Mouse (Mus musculus) right cerebral cortex, postnatal 25 days (tissue): ENCODE data around the gene Agap1.

Source experiments
- DNase-seq: peaks from one replicate; pipeline ENCODE4 v3.0.0; 2022

The Agap1 gene

DNA sequence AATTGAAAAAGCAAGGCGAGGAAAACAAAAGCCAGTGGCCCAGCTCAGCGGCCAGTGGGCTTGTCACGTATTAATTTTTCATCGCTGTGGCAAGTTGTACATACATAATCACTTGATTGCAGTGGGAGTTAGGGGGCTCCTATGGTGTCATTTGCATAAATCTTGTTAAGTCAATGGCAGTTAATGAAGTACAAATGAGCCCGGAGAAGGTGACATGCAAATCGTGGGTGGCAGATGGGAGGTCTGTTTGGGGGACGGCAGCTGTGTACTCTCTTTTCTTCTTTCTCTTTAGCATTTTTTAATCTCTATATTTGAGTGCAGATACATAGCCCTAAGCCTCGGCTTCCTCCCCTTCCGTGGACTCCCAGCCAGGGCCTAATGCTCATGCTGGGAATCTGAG lies 220.1 kb downstream of the Agap1 start:
- no peak for DNase-seq

DNA sequence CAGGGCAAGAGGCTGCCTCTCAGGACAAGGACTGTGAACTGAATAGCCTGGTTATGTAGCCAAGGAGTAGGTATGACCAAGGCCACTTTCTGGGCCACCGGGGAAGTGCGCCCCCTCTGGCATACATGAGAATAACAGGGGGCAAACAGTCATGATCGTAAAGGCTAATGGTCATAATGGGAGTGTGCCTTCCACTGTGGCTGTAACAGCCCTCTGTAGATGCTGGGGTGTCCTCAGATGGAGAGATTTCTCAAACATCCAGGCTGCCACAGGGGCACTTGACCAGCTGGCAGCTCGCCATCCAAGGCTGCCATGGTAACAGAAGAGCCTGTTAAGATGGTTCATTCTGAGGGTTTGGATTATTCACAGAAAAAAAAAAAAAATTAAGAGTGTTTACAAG lies 221.8 kb downstream of the Agap1 start:
- no peak for DNase-seq

DNA sequence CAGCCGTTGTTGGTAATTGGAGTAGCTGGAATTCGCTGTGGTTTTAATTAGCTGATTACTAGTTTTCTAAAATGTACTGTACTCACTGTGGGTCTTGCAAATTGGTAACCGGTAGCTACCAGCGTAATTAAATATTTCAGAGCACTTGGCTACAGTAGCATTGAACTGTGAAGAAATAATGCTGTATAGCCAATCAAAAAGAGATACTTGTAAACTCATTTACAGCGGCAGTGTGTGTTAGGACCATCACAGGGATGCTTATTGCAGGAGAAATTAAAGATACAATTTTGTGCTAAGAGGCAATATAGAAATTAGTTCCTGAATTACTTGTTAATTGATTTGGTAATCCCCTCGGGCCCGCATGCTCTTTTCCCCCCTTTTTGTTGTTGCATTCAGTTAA lies 226.1 kb downstream of the Agap1 start:
- no peak for DNase-seq

DNA sequence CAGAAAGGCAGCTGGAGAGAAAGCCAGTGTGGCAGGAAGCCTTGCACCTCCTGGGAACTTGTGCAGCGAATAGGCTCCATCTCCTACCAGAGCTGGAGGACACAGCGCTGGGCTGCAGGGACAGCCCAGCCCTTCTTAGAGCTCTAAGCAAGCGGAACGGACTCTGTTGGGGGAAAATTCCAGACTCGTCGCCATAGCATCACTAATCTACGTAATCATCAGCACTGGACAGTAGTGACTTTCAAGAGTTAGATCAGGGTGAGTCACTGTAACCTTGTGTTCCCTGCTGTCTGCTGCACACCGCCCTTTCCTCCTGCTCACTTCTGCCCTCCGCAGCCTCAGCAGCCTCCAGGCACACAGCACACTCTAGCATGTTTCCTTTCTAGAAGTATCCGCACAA lies 234.3 kb downstream of the Agap1 start:
- DNase-seq, result no peak

DNA sequence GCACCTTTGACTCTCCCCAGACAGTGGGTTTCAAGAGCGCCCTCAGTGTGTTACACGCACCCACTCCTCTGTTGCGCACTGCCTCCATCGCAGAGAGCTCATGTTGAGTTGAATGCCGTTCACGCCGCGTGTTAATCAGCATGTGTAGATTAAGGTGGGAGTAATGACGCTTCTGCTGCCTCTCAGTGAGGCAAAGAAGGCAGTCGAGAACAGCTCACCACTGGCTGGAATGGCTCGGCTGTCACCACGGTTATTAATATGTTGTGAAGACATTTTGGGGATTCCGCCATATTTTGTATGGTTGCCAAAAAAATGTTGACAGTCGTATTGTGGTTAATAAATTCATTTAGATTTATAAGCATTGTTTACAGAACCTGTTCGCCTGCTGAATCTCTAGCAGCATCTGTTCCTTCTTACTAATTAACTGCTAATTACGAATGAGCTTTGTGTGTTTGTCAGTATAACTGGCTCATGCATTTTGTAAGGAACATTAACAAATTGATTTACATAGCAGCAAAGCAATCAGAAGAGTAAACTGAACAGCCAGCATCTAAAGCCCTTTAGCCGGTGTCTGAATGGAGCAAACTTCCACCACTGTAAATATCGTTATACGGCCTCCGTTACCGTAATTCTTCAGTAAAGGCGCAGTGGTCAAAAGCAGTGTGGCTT lies 235.1 kb downstream of the Agap1 start:
- DNase-seq, result no peak

DNA sequence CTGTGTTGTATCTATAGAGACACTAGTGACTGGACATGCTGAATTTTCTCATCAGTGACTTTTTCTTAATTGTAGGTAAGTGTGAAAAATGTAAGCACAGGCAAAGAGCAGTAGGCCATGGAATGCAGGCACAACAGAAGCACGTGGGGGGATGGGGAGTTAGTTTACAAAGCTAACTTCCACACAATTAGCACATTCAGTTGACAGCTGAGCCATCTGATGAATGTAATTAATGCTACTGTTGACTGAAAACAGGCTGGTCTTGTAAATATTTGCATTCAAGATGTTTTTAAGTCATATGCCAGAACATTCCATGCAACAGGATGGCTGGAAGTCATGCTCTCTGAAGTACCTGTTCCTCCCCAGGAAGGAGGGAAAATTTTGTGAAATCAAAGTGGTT lies 236.5 kb downstream of the Agap1 start:
- DNase-seq, result no peak

DNA sequence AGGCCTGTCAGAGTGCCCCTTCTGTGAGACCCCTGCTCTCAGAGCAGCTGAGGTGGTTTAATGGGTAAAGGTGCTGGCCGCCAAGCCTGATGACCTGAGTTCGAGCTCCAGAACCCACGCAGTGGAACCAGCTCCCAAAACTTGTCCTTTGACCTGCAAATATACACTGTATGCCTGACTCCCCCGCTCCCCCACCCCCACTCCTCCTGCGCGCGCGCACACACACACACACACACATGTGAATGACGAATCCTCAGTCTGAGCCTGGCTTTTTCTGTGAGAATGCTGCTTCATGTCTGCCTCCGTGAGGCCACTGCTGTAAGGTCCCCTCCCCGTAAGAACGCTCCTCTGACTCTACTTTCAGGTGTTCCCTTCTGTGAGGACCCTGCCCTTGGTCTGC lies 237.8 kb downstream of the Agap1 start:
- DNase-seq, result no peak

DNA sequence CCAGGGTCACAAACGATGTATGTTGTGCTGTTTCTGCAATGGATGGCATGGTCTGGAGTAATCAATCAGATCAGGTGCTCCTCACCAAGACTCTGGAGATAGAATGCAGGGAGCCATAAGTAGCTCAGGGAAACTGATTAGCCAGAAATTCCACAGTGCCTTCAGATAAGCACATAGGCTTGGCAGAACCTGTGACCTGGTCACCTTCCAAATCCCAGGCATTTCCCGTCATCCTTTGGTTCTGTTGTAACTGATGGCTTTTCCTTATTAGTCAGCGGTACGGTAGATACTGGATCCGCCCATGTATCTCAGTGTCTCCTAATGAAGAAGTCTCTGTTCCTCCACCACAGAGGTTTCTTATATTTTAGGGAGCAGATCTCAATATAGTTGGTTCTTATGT lies 240.3 kb downstream of the Agap1 start:
- DNase-seq, result no peak

DNA sequence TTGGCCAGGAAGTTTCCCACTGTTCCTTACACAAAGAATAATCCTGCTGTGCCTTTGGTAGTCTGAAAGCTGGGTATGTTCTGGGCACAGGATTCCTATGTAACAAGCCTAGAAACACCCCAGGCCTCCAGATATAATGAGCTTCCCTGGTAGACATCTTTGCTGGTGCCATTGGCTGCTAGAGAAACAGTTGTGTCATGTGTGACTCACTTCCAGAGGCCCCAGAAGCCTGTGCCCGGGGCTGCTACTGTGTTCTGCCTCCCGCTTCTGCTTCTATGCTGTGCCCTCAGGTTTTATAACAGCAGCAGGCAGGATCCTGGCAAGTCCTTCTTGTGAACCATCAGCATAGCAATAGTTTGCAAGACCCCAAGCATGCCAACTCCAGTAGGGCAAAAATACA lies 242.6 kb downstream of the Agap1 start:
- no peak for DNase-seq

DNA sequence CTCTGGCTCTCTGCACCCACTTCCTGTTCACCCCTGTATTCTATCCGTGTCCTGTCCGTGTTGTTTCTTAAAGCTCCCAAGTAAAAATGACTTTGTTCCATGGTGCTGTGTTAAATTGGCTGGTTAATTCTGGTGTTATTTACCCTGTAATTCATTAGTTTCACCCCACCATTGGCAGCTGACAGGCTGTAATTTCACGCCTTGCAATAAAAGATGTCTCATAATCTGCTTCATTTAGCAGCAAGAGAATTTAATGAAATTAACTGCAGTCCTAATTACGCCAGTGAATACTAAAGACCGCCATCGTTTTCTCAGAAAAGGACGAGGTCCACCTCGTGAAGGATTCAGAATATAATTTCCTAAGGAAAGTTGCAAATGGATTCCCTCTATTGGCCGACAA lies 245.6 kb downstream of the Agap1 start:
- no peak for DNase-seq

DNA sequence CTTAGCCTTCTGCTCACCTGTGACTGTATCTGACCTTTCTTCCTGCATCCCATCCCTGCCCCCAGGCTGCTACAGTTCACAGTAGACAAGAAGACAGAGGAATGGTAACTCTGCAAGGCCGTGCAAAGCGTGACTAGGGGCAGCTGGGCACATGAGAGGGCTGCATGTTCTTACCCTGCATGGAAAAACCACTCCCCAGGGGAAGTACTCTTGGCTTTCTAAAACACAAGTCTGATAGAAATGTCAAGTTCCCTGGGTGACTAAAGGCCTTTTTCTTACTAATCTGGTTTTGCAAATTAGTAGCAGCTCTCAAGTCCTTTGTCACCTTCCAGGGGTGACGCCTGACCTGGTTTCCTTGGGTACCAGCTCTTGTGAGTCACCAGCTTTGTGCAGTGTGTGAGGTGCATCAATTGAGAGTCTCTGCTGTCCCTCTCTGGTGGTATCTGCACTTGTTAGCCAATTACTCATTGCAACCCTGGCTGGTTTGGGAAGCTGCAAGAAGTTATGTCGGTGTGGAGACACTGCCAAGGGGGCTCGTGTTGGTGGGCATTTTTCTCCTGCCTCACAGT lies 246.6 kb downstream of the Agap1 start:
- DNase-seq, result no peak

DNA sequence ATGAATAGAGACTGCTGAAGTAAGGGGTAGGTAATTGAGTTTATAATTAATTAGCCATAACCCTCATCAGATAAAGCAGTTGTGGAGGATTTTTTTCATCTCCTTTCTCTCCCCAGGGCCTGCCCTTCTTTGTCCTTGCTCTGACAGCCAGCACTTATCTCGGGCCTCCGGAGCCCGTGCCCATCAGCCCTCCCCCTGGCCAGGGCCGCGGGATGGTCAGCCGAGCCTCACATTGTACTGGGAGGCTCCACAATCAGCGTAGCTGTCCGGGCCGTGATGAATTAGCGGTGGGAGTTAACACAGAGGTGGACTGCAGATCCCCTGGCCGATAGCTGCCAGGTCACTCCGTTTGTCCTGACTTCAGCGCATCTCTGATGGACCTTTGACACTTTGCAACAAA lies 248.7 kb downstream of the Agap1 start:
- DNase-seq, result no peak

DNA sequence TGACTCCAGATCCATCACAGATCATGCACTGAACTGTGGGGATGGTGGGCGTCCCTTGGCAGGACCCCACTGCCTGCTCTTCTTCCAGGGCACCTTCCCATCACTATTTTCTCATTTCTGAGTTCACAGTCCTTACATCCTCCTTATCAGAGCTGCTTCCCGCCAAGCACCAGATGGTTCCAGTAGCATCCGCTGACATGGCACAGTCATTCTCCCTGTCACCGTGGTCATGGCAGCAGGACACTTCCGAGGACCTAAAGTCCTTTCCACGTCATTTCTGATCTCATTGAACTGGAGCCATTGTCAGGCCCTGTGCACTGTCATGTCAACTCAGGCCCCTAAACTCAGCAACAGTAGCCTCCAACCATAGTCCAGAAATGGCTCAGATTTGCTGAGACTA lies 251.1 kb downstream of the Agap1 start:
- no peak for DNase-seq

DNA sequence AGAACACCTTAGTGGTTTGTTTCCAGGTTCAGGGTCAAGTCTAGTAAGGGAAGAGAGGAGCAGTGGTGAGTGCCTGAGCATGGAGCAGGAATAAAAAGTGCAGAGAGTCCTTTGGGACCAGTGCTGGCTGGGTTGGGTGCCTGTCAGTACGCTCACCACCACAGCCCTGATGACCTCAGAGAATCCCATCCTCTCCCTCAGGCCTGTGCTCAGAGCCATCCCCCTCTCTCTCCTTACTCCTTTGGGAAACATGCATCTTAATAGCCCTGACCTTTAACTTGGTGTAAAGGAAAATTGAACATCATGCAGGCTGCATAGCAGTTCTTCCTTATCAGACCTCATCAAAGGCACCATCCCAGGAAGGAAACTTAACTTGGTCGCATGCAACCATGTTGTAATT lies 252.3 kb downstream of the Agap1 start:
- DNase-seq, result no peak

DNA sequence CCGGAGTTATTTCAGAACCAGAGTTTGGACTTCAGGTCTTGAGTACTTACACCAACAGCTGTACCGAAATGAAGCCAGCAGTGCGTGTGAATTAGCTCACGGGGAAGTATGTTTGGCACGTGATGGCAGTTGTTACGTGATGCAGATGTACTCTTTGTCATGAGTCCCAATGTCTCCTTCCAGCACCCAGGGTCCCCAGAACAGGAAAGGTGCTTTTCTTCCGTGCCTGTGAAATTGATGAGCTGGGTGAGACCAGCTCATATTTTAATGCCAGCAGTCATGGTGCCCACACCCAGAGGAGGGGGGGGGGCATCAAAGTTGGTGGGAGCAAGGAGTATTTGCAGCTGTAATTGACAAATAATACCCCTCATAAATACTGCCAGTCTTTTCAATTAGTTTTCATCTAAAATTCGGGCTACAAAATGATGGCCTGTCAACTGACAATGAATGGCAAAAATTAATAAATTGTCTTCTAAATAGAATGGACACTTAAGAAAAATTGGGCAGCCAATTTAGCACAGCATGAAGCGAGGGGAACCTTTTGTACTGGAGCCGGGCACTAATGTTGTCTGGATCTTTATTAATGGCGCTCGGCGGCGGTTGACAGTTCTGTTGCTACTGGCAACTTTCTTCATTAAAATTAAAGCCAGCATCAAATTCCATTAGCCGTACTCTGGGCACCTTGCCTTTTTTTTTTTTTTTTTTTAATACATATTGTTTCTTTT lies 253.3 kb downstream of the Agap1 start:
- DNase-seq, result no peak

DNA sequence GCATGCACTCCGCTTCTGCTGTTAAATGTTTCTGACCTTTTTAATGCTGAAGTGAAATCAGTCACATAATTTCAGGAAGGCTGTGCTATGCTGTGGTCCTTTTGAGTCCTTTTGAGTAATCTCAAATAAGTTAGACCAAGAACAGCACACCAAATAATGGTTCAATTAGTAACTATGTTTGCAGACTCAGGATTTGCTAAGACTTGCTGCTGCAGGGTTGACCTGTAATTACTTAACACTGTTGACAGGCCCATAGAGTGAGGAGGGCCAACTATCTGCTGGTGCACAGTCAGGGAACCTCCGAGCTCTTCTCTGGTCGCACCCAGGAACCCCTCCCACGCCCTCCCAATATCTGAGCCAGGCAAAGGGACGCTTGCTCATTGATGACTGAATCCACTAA lies 255.2 kb downstream of the Agap1 start:
- DNase-seq, result no peak

DNA sequence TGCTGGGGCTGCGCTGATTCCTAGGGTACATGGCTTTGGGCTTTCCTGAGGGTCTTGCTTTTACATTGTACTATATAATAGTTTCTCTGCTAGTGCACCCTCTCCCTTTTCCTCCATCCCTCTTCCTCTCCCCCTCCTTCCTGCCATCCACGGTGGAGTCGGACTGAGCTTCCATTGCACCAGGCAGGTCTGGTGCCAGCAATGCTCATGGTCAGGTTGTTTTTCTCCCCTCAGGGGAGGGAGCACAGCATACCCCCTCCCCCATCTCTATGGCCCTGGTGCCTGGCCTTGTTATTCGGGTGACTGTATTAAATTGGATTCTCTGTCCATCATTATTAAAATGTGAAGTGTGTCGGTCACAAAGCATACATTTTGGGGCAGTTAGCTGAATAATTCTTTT lies 259.1 kb downstream of the Agap1 start:
- DNase-seq, result no peak

DNA sequence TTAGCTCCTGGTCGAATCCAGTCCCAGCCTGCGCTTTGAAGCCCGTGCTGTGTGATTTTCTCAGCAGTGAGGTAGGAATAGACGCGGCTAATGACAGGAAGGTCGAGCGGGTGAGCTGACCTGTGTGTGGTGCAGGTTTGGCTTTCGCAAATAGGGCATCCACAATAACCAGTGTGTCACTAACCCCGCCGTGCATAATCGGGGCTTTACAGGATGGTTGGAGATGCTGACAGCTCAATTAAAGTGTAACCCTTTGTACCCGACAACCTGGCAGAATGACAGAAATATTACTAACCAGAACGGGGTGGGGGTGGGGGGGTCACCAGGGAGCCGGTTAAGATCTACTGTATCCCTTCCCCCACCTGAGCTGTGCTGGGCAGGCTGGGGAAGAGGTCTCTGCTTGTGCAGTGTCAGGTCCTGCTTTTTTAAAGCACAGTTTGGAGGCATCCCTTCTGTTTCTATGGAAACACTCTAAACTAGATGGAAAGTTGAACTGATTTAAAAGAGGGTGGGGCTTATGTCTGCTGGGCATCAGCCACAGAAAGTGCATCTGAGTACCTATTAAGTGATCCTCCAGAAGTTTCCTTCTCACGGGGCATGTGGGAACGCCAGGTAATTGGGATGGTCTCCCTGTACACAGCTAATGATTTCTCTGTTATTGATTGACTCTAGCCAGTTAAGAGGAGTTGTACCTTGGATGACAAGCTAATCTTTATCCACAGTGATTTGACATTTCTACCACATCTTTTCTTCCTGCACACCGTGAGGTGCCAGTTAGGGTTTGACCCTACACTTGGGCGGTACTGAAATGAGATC lies 259.8 kb downstream of the Agap1 start:
- no peak for DNase-seq

DNA sequence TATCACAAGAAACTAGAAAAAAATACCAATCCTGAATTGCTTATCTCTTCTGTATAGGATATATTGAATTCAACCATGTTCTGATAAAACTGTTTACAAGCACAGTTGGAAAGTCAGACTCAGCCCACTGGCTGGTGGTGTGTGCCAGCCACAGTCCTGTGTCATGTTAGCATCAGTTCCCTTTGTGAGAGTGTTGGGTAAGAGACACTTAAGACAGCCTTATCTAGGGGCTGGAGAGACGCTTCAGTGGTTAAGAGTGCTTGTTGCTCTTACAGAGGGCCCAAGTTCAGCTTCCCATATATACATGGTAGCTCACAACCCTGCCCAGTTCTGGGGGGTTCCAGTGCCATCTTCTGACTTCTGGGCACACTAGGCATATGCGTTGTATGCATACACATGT lies 261.6 kb downstream of the Agap1 start:
- DNase-seq, result no peak

DNA sequence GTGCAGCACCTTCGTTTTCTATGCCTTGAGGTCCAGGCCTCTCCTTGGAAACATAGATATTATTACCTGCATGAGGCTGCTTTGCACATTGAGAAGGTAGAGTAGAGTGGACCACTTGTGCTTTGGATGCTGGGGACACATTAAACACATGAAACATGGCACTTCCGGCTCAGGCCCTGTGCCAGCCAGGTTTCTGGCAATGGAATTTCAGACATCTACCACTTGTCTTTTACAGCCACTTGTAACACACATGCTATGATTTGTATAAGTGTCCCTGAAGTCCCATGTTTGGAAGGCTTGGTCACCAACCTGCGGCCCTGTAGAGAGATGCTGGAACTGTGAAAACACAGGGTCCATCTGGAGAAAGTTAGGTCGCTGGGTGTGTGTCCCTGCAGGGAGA lies 262.5 kb downstream of the Agap1 start:
- DNase-seq, result no peak

DNA sequence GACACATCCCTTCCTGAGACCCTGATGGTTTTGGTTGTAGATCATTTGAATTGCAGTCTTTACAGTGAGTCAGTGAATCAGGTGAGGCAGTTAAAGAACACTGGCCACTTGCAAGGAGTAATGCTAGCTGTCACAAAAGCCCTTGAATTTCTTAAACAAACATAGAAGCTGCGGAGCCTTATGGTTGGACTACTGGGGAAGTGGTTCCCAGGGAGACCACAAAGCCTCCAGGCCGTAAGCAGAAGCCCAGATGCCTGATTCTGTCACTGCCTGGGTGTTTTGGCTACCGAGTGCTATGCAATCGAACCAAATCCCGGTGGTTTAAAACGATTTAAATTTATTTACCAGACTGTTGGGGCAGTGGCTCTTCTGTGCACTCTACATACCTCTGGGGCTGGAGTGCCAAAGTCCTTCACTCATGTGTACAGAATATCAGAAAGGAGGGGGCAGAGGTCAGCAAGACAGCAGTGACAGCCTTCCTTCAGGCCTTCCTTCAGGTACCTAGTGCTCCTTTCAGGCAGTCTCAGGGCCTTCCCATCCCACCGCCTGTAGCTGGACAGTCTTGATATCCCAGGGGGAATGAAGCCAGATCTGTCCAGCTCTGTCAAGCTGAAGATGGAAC lies 264.3 kb downstream of the Agap1 start:
- DNase-seq, result no peak

DNA sequence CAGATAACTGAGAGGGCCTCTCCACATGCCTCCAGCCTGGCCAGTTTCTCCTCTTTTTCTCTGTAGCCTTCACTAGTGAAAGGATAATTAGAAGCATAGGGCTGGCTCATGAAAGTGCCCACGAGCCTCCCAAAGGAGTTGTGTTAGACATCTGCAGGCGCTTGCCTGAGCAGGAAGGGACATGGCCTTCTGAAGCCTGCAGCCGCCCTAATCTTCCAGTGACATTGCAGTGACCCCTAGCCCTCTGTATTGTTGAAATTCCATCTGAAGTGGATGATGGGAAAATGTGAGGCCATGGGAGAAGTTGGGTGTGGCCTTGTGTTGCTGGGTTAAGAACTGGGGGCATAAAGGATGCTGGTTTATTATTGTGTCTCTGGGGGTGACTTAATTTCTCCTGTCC lies 269.5 kb downstream of the Agap1 start:
- DNase-seq, result no peak

DNA sequence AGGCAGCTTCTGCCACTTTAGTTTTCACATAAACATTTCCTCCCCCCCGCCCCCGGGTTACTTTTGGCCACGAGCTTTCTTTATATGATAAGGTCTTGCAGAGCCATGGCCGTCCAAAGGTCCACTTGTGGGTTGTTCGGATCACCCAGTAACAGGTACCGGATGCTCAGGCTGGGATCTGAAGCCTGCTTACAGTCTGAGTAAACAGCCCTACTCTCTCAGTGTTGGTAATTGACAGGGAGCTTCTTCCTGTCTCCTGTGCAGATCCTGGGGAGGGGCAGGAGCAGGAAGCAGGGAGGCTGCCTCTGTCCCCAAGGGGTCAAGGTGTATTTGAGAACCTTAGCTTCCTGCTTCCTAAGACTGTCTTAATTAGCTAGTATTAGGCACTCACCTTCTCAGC lies 269.9 kb downstream of the Agap1 start:
- no peak for DNase-seq
